Mouse (Mus musculus) embryonic stem cell, embryonic (primary cell): ENCODE results near the gene Vmn1r166.
"Not testable (repeated sequence)": the region's sequence is repeated elsewhere in the genome, so short reads cannot be mapped to it uniquely, and the experiment has no call there.

Experiments
- CTCF ChIA-PET, 4 experiments: fragments of 300-600 bp in 2 of 4; fragments of 350-600 bp in 2 of 4; sonication (Branson Sonifier 250); formaldehyde crosslinking; loops; one replicate each; lab custom pipeline; 2022; ENCODE audit warnings: inconsistent platforms in 2 of 4; lab: Charles Lee
- POLR2A ChIA-PET, 4 experiments: fragments of 300-600 bp in 2 of 4; fragments of 350-600 bp in 2 of 4; sonication (Branson Sonifier 250); formaldehyde crosslinking; loops; one replicate each; lab custom pipeline; 2022; ENCODE audit warnings: antibody characterized with exemption in 4 of 4, inconsistent platforms in 1 of 4; lab: Charles Lee

The Vmn1r166 gene

GRCm38 (mm10) chr7:23251582-23251981, at the start of gene Vmn1r166:
Gene Vmn1r166, minus strand, starts transcription at chr7:23251682.
- POLR2A ChIA-PET, CTCF ChIA-PET: not testable (repeated sequence)

GRCm38 (mm10) chr7:23300892-23301291, 49.4 kb upstream of the Vmn1r166 start, which contains the start of gene Nlrp4e:
Gene Nlrp4e, plus strand, starts transcription at chr7:23301192.
- CTCF ChIA-PET, POLR2A ChIA-PET: not testable (repeated sequence)

GRCm38 (mm10) chr7:23278800-23279199, 27.3 kb upstream of the Vmn1r166 start, which contains the start of gene Gm6902:
Gene Gm6902, minus strand, starts transcription at chr7:23278900.
- CTCF ChIA-PET, POLR2A ChIA-PET: not testable (repeated sequence)

- POLR2A ChIA-PET, CTCF ChIA-PET: not testable (repeated sequence)
Observed at GRCm38 (mm10) chr7:23217032-23217431, 34.5 kb downstream of the Vmn1r166 start, which contains the start of gene Vmn1r165. Gene Vmn1r165, plus strand, starts transcription at chr7:23217332.
